Mouse (Mus musculus): Measurements from ENCODE around the gene Capza1.
A peak's percentile ranks its signal among the peaks of the same experiment; 100 is the strongest.
"Not testable (repeated sequence)": the region's sequence is repeated elsewhere in the genome, so short reads cannot be mapped to it uniquely, and the experiment has no call there.

The Capza1 gene

DNA sequence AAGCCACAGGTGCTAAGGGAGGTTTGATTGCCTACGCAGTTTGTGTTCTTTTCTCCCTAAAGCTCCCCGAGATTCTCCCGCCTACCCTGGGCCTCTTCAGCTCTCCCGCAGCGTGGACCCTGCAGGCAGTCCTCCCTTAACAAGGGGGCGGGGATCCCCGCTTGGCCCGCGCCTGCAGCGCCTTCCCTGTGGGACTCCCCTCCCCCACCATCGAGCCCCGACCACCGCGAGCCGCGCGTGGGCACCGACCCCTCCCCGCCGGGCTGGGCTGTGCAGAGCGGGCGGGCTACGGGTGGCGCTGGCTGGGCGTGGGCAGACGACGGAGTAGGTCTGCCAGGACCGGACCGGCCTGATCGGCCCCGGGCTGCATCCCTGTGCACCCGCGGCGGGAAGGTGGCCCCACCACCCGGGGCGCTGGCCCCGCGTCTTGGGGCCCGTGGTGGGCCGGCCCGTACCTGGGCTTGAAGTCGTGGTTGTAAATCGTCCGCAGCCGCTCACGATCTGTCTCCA, 46.8 kb downstream of the Capza1 start:
- peak in 1 of 2 experiments; percentile 28 for DNase-seq (ENCODE audit: low spot score in 2 of 2)

DNA sequence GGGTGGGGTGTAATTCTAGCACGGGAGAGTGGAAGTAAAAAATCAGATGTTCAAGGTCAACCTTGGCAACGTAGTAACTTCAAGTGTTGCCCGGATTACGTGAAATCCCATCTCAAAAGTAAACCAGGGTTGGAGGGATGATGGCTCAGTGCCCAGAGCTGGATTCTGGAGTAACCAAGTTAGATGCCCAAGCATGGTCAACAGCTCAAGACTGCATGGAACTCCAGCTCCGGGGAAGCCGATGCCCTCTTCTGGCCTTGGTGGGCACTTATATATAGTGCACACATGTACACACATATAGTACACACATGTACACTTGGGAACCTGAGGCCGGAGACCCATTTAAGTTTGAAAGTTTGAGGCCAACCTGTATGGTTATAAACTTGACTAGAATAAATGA, 48.2 kb downstream of the Capza1 start:
- DNase-seq (ENCODE audit: low spot score in 2 of 2): no peak

DNA sequence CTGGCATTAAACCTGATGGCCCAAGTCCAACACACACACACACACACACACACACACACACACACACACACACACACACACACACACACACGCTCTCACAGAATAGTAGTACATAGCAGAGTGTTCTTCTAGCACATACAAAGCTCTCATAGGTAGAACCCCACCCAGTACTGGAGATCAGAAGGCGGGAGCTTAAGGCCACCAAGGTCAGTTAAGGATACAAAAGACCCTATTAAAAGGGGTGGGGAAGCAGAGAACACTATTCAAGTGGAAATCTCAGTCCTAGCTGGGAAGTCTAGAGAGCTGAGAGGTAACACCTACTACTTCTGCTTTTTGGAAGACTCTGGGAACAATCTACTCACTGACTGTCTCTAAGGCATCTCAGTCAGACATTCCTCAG, 49.0 kb downstream of the Capza1 start:
- DNase-seq (ENCODE audit: low spot score in 2 of 2): no peak

DNA sequence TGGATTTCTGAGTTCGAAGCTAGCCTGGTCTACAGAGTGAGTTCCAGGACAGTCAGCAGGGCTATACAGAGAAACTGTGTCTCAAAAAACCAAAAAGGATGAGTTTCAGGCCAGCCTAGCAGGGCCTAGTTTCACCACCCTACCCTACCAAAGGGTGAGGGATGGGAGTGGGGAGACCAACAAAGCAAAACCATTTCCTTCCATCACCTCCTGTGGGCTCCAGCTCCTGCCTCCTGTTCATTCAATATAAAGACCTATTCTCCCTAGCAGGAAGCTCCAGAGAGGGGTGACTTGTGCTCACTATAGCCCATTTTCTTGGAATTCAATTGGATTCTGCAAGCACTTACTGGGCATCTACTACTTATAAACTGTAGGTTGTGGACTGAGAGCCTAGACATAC, 49.6 kb downstream of the Capza1 start:
- DNase-seq (ENCODE audit: low spot score in 2 of 2): no peak

DNA sequence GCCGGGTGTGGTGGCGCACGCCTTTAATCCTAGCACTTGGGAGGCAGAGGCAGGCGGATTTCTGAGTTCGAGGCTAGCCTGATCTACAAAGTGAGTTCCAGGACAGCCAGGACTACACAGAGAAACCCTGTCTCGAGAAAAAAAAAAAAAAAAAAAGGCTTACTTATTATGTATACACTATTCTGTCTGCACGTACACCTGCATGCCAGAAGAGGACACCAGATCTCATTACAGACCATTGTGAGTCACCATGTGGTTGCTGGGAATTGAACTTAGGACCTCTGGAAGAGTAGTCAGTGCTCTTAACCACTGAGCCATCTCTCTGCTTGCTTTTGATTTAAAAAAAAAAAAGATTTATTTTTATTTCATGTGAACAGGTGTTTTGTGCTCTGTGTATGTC, 51.1 kb downstream of the Capza1 start:
- not testable (repeated sequence) for DNase-seq (ENCODE audit: low spot score in 2 of 2)

DNA sequence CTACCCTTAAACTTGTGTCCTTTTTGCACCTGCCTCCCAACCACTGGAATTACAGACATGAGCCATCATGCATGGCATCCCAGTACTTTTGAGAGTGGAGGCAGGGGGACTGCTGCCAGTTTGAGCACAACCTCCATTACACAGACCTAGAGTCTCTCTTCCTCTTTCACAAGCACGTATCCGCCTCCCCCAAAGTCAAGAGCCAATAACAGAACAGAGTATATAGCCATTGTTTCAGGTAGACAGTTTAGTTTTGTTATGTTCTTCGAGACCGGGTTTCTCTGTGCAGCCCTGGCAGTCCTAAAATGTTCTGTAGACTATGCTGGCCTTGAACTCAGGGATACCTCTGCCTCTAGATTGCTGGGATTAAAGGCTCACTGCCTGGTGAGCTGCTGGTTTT, 52.1 kb downstream of the Capza1 start:
- no peak for DNase-seq (ENCODE audit: low spot score in 2 of 2)

DNA sequence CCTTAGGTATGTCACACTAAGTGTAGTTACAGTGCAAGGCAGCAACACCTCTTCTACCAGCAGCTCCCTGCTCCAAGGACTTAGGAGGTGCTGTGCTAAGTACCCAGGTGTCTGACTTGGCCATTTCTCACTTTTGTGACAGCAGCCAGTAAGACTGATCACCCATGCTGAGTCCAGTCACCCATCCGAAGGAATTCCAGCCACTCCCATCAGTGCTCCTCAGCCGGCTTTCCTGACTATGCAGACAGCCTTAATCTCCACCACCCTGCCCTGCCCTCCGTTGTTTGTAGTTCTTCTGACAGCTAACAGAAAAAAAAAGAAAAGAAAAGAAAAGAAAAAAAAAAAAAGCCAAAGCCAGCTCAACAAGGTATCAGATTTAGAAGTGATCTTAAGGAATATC, 52.6 kb downstream of the Capza1 start:
- DNase-seq (ENCODE audit: low spot score in 2 of 2): no peak

DNA sequence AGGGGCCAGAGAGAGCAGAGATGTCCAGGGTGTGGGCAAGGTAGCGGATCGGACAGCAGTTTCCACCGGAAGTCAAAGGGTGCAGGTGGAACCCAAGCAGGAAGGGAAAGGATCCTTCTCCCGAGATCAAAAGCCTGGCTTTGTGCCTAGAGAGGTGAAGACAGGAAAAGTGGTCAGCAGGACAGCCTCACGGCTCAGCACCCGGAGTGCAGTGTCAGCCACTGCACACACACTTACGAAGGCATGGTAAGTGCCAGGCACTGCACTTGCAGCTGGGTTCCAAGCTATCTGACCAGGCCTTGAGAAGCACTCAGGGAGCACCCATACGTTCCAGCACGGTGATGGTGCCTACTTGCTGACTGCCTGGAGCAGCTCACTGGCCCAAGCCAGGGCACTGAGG, 58.8 kb downstream of the Capza1 start:
- DNase-seq (ENCODE audit: low spot score in 2 of 2): no peak

DNA sequence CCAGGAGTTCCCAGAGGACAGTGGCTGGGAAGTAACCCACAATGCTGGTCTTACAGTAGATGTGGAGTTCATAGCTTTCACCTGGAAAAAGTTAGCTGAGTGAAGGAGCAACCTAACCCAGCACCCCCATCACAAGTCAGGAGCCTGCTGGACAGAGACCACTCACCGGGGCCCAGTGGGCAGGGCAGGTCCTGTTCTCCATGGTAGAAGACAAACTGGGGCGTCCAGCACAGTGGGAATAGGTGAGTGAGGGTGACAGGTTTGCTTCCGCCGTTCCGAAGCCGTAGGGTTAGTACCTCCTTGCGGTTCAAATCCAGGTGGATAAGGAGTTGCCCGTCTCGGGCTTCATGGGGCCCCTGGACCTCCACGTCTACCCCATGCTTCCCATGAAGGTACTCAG, 60.0 kb downstream of the Capza1 start:
- DNase-seq (ENCODE audit: low spot score in 2 of 2): no peak

DNA sequence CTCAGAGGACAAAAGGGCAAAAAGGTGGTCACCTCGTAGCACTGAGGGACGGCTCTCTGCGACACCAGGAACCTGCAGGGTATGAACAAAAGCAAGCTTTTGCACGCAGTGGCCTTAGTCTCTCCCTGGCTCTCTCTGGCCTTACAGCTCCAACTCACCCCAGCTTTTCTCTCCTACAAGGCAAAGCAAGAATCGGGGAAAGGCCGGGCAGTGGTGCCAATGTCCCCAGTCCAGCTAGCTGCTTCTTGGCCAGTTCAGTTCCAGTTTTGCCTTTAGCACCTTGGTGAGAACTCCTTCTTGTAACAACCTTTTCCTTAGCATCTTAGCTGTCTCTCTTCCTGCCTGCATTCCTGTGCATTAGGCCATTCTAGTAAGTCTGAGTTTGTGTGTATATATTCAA, 62.8 kb downstream of the Capza1 start:
- DNase-seq (ENCODE audit: low spot score in 2 of 2): no peak

DNA sequence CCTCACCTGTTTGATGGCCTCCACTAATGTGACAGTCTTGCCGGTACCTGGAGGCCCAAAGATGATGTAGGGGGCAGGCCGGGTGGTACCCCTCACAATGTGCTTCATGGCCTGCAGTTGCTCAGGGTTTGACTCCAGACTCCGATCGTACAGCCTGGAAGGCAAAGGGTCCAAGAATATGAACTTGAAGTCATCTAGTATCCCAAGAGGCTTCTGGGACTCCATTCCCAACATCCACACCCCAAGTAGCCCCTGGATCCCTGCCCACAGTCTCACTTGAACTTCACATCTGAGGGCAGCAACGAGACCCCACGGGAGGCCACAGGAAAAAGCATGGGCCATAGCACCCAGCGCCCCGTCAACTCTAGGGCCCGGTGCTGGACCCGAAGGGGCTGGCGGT, 63.6 kb downstream of the Capza1 start:
- no peak for DNase-seq (ENCODE audit: low spot score in 2 of 2)

DNA sequence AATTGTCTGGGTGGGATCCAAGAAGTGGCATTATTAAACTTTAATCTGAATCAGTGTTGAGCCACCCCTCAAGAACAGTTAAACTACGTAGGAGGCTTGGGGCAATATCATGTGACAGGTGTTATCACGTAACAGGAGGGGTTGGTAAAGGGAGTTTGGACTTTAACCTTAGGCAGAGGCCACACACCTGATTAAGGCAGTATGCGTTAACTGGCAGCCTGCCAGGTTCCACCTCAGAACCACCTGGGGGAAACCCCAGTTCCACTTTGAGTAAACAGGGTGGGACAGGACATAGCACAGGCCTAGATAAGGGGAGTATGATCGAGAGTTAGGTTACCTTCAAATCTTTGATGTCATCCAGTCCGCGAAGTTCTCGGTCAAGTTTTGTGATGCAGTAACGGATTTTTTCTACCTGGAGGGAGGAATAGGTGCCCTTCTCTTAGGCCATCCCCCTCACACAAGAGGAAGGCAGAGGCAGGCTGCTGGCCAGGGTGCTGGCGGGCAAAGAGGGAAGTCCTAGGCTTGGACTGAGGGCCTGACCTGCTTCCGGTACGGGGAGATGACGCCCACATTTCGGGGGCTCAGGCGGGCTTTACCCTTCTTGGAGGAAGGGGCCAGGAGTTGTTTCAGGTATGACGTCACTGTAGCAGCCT, 67.7 kb downstream of the Capza1 start:
- DNase-seq (ENCODE audit: low spot score in 2 of 2): no peak

DNA sequence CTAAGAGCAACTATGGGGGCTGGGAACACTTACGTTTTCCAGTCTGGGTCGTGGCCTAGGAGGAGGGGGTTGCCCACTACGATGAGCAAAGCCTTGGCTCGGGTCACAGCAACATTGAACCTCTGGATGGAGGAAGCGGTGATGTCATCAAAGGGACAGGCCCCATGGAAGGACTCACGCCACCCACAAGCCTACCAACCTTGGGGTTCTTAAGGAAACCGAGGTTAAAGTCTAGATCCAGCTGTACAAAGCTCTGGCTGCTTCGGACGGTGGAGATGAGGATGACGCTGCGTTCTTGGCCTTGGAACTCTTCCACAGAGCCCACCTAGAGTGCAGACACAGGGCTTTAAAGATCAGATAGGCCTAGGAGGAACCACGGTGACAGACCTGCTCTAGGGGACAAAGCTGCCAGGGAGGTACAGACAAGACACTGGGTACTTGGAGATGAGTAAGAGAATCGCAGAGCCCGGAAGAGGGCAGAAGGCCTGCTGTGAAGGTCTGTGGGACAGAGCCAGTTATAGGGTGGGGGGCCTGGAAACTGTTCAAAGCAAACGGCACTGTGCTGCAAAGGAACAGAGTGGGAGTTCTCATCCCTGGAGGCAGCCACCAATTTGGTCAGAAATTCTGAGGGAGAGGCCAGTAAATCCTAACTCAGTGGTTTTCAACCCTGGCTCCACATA, 68.5 kb downstream of the Capza1 start:
- DNase-seq (ENCODE audit: low spot score in 2 of 2): no peak

DNA sequence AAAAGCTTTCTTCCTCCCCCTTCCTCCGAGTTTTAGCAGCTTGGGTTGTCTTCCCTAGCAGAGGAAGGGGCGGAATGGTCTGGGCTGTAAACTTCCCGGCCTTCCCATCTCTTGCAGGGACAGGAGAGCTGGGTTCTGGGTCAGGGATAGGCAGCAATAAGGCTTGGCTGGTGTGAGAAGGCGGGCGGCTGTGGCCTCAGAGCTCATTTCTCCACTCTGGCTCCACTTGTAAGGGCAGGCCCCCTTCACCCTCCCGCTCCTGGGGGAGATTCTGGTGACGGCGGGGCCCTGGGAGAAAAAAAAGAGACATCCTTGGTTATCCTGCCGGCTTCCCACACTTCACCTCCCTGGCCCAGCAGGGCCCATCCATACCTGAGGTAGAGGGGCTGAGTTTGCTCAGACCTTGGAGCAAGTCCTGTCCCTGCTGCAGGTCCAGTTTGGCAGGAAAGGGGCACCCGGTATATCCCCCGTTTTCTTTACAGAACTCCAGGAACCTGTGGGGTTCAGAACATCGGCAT, 69.3 kb downstream of the Capza1 start:
- no peak for DNase-seq (ENCODE audit: low spot score in 2 of 2)

DNA sequence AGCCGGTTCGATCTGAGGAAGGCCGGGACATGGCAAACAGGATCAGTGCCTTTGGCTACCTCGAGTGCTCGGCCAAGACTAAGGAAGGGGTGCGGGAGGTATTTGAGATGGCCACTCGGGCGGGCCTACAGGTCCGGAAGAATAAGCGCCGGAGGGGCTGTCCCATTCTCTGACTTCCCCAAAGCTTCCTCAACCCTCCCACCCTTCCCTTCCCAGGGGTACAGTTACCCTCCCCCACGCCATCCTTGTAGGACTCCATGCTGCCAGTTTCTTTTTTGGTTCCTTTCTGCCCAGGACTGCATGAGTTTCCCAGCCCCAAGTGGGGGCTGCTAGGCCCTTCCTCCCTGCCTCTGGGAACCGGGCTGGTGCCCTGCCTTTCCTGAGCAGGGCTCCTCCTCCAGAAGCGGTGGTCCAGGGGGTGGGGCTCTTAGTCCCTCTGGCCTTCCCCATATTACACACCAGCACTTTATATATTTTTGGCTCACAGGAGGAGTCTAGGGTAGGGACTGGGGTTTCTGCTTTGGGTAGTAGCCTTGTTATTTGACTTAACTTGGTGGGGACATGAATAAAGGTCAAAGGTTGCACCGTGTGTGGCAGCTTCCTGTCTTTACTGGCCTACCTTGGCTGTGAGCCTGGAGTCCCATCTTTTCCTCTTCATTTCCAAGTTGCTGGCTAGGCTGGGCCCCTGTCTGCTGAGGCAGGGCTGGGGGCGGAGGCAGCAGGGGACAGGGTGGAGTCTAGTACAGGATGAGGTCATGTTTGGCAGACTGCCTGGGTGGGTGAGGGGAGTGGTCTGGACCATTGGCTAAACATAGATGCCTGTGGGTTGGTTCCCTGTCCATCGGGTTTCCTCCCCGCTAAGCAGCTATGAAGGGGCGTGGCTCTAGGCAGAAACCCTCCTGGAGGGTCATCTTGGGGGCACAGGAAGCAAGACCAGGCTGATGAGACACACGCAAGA, 70.2 kb downstream of the Capza1 start:
- DNase-seq (ENCODE audit: low spot score in 2 of 2): peak; percentile 57 to 72

DNA sequence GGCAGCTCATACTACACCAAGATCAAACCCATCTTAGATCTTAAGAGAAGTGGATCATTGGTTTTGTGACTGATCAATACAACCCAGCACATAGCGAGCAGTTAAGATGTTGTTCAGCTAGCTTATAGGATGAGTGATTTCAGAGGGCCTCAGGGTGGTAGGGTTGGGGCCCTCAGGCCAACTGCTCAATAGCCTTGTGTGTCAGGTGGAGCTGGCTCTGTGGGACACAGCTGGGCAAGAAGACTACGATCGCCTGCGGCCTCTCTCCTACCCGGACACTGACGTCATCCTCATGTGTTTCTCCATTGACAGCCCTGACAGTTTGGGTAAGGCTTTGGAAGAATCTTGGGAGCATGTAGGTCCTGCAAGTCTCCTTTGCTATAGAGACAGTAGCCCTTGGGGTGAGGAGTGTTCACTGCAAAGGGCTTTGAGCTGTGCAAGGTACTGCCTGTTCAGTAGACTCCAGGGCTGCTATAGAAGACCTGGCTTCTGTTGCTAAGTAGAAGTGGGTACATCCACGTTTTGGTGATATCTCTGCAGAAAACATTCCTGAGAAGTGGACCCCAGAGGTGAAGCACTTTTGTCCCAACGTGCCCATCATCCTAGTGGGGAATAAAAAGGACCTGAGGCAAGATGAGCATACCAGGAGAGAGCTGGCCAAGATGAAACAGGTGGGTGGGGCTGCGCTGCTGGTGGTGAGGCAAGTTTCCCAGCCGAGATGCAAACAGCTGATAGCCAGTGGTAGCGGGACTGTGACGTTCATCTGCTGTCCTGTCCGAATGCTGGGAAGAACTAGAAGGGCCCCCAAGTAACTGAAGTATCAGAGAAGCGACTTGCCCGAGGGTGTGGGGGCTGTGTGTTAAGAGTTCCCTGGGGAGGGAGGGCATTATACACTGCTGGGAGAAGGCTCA, 71.7 kb downstream of the Capza1 start:
- DNase-seq (ENCODE audit: low spot score in 2 of 2): no peak

DNA sequence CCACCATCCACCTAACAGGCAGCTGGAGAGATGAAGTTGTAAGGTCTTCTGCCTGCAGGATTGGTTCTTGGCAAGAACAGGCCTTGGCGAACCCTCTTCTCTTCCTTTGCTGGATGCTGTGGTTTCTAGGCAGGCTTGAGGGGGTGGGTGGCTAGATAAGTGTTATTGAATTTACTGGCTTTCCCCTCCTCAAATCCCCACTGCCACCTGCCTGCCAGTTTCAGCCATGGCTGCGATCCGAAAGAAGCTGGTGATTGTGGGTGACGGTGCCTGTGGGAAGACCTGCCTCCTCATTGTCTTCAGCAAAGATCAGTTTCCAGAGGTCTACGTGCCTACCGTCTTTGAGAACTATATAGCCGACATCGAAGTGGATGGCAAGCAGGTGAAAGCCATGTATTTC, 72.6 kb downstream of the Capza1 start:
- no peak for DNase-seq (ENCODE audit: low spot score in 2 of 2)

DNA sequence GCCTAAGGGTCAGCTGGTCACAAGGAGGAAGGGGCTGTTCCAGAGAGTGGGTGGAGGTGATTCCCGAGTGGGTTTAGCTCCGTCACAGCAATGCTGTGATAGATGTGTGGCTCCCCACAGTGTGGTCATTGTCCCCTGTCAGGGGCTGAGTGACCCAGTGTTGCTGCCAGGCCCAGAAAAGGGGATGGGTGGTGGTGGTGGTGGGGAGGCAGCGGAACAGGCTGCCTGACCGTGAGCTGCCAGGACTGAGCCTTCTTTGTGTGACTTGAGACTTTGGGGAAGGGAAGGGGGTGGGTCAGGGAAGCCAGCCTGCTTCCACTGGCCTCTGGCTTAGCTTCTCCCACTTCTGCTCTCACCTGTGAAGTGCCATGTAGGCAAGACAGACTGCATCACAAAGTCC, 73.3 kb downstream of the Capza1 start:
- no peak for DNase-seq (ENCODE audit: low spot score in 2 of 2)

DNA sequence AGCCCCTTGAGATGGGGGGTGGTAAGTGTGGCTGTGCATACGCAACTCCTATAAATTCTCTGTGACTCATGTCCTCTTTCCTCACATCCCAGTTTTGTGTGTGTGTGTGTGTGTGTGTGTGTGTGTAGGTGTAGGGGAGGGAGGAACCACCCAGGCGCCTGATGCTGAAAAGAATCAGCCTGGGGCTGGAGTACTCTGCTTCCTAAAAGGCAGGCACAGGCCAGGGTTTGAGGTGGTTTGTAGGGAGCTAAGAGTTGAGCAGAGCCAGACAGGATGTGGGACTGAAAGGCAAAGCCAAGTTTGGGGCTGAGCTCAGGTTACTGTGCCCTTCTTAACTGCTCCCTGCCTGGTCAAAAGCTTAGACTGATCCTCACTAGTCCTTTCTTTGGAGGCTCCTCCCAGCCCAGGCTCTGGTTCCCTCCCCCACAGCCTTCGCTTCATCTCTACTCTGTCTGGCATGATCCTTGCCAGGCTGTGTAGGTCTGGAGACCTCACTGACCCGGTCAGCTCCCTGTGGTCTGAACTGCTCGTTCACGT, 73.8 kb downstream of the Capza1 start:
- peak in 1 of 2 experiments; percentile 35 for DNase-seq (ENCODE audit: low spot score in 2 of 2)

DNA sequence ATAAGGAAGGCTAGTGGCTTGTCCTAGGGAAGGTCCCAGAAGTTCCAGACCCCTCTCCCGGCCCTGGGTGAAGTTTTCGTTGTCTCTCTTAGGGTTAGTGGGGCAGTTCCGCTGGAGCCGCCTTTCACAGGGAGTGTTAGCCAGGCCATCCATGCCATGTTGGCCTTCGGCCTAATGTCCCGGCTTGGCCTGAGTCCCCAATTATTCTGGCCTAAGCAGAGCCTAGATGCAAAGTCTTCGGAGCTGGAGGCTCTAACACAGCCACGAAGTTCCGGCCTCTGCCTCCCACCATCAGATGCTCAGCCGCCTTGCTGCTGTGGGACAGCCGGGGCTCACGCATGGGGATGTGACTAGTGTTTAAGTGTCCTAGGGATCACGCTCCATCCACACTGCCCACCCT, 74.5 kb downstream of the Capza1 start:
- DNase-seq (ENCODE audit: low spot score in 2 of 2): no peak

DNA sequence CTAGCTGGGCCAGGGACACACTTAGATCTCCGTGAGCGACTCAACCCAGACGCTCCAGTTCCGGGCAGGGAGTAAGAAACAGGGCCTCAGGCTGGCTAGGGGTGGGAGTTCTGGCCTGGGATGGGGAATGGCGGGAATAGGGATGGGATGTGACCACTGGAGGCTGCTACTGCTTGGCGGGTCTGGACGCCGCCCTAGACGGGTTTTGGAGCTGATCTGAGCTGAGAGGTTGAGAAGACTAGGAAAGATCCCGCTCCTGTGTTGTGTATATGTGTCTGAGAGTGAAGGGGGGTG, 75.0 kb downstream of the Capza1 start:
- no peak for DNase-seq (ENCODE audit: low spot score in 2 of 2)

Data from frontal cortex, postnatal 25 days (tissue).